Mouse (Mus musculus): ENCODE measurements around the gene Csnk2a2. TPM values are rescaled to one million over a fixed set of nuclear protein-coding genes. Genes with fewer than 3 reads are reported as not detected.
A peak's percentile ranks its signal among the peaks of the same experiment; 100 is the strongest.

The Csnk2a2 gene
- 7.4 and 11.5 TPM in 2 replicates for polyA plus RNA-seq (2016; fragmentation: Nextera tagmentation; extraction: Ambion mirVana)

DNA sequence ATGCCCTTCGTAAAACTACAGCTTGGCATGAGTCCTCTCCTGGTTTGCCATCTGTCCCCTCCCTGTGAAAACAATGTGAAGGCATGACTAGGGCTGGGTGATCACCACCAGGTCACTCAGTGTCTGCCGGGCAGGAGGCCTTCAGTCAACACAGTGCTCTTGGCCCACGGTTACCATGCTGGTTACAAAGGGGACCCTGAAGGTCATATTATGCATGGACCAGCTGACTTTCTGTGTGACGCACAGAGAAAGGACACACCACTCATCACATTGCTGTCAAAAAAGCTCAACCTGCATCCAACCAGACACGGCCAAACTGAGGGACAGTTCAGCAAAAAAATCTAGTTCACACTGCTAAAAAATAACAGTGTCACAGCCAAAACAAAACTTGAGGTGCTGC lies at the start of gene Csnk2a2:
Csnk2a2 (minus strand) TSS at position 34 of the 400 bp plus-strand sequence.
- Histone ChIP-seq H3K4me3 (peak within 1 kb of the TSS; percentile 97), H3K4me1 (peaks cover 11% of the 10 kb centered on the region; the same call in 1 of the 2 replicates), H3K9me3 (no peaks in the 10 kb centered on the region), H3K27ac (peak within 1 kb of the TSS; percentile 96), H3K36me3 (peaks cover 22% of the 10 kb centered on the region), H3K27me3 (ENCODE audit: insufficient read depth, poor library complexity, severe bottlenecking) (no peaks in the 10 kb centered on the region)
- WGBS, result 78% methylated on average over 5 of the region's 5 CpGs
- no peak for DNase-seq (ENCODE audit: low spot score)

DNA sequence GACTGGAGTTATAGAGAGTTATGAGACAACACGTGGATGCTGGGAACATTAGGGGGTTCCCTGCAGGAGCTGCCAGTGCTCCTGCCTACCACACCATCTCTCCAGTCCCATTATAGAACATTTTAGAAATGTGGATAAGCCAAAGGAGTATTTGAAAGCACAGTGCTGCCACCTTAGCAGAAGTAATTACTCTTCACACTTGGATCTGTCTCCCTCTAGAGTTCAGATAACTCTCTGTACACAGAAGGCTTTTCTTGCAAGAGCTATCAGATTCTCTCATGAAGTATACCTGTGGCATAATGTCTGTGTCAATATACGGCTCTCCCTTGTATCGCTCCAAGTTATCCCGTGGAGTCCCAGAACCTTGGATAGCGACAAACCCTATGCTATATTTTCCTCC lies 49.6 kb upstream of the Csnk2a2 start:
- Histone ChIP-seq H3K9me3 (no peaks in the 10 kb centered on the region), H3K4me1 (no peaks in the 10 kb centered on the region), H3K27ac (no peak overlapping the region), H3K4me3 (no peak overlapping the region), H3K36me3 (no peaks in the 10 kb centered on the region), H3K27me3 (ENCODE audit: insufficient read depth, poor library complexity, severe bottlenecking) (no peaks in the 10 kb centered on the region)
- WGBS, result 80% methylated on average over 5 of the region's 5 CpGs
- no peak for DNase-seq (ENCODE audit: low spot score)

DNA sequence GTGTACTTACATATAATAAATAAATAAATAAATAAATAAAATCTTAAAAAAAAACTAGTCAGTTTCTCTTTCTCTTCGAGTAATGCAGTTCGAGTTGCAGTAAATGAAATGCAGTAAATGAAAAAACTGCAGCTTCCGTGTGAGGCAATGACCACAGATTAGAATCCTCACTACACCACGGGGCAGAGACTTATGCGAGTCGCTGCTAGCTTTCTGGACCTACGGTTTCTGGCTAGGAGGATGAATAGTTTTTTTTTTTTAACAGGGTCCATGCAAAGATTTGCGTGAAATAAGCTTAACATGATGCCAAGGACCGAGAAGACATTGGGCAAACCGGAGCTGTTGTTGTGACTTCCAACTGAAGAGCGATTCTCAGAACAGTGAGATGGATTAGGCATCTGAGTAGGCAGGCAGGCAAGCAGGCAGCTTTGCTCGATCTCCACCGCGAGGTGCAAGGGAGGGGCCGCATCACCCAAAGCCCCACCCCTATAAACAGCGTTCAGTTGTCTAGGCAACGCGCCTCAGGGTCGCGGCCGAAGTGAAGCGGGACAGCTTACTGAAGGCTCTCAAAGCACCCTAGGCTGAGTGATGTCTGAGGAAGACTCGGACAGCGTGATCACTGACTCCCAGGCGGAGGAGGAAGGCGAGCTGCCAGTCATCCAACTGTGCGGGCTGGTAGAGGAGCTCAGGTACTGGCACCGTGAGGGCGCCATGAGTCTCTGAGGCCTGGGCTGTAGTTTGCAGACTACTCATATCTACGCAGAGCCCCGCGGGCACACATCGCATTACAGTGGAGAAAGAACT lies 43.9 kb upstream of the Csnk2a2 start, which contains the start of gene Ccdc113:
Ccdc113 (plus strand) TSS at position 502 of the 804 bp plus-strand sequence.
- Histone ChIP-seq H3K9me3 (no peaks in the 10 kb centered on the region), H3K4me1 (peaks cover 6% of the 10 kb centered on the region), H3K36me3 (no peaks in the 10 kb centered on the region), H3K27me3 (ENCODE audit: insufficient read depth, poor library complexity, severe bottlenecking) (no peaks in the 10 kb centered on the region), H3K4me3 (peak within 1 kb of the TSS; percentile 62), H3K27ac (peak within 1 kb of the TSS; percentile 75)
- WGBS, result 8% methylated on average over 33 of the region's 33 CpGs
- DNase-seq (ENCODE audit: low spot score), result peak; percentile 92

GRCm38 (mm10) chr8:95532206-95532605 lies 42.4 kb upstream of the Csnk2a2 start:
- H3K27me3 ChIP-seq (ENCODE audit: insufficient read depth, poor library complexity, severe bottlenecking), result no peaks in the 10 kb centered on the region
- no peak for DNase-seq (ENCODE audit: low spot score)
- H3K36me3 ChIP-seq, result no peaks in the 10 kb centered on the region
- peaks cover 6% of the 10 kb centered on the region for H3K4me1 ChIP-seq
- 59% methylated on average over 4 of the region's 4 CpGs for WGBS
- H3K9me3 ChIP-seq, result no peaks in the 10 kb centered on the region
- no peak overlapping the region for H3K27ac ChIP-seq
- no peak overlapping the region for H3K4me3 ChIP-seq

DNA sequence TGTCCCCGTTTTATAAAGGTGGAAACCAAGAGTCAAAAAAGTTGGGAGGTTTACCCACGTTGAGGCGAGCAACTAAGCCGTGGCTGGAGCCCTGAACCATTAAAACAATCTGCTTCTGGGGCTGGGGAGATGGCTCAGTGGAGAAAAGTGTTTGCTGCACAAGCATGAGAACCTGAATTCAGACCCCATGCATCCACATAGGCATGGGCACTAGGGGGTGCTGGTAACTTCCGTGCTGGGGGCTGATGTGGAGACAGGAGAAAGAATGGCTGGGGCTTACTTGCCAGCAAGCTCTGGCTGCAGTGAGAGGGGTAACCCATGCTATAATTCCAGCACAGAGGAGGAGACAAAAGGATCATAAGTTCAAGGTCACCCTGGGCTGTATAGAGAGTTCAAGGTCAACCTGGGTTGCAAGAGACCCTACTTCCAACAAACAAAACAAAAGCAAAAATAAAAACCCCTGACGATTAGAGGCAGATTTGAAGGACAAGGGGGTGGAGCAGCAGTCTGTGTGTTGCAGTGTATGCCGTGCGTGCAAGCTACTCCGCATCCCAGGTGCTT lies 39.0 kb upstream of the Csnk2a2 start:
- H3K9me3 ChIP-seq, result no peaks in the 10 kb centered on the region
- H3K27ac ChIP-seq, result peak overlapping the region; percentile 32; the same call in 1 of the 2 replicates
- H3K27me3 ChIP-seq (ENCODE audit: insufficient read depth, poor library complexity, severe bottlenecking), result no peaks in the 10 kb centered on the region
- no peaks in the 10 kb centered on the region for H3K36me3 ChIP-seq
- 62% methylated on average over 9 of the region's 9 CpGs for WGBS
- DNase-seq (ENCODE audit: low spot score), result no peak
- peaks cover under 1% of the 10 kb centered on the region for H3K4me1 ChIP-seq
- no peak overlapping the region for H3K4me3 ChIP-seq

DNA sequence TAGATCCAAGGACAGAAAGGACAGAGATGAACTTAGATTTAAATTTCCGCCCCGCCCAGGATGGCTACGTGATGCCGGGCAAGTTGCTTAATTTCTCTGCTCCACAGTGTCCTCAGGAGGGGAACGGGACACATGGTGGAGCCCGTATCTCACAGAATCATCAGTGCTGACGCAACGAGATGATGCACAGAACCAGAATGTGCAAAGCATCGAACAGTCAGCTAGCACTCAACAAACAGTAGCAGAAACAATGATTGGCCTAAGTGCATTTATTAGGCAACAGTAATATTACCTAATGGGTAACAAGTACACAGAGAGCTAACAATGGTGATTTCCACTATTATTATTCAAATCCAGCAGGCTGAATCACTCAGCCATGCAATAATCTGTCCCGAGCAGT lies 38.4 kb upstream of the Csnk2a2 start:
- WGBS, result 85% methylated on average over 10 of the region's 10 CpGs

DNA sequence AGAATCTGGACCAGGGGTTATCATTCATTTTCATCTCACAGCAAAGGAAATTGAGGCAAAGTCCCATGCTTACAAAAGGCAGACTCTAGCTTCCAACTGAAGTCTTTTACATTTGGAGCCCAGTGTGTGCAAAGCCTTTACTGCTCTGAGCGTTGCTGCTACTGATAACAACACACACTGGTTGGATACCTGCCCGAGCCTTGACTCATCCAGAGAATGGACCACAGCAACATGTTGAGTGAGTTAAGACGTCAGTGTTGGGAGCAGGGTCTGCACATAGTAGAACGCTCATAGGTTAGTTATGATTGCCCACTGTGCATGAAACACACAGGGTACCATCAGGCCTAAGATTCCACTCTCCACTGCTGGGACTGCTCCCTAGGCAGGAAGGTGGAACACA lies 34.2 kb upstream of the Csnk2a2 start:
- Histone ChIP-seq H3K27ac (no peak overlapping the region), H3K9me3 (no peaks in the 10 kb centered on the region), H3K4me1 (no peaks in the 10 kb centered on the region), H3K36me3 (no peaks in the 10 kb centered on the region), H3K4me3 (no peak overlapping the region), H3K27me3 (ENCODE audit: insufficient read depth, poor library complexity, severe bottlenecking) (no peaks in the 10 kb centered on the region)
- 81% methylated on average over 4 of the region's 4 CpGs for WGBS
- no peak for DNase-seq (ENCODE audit: low spot score)

More for the DNA sequence above, 38.4 kb upstream of the Csnk2a2 start:
- no peaks in the 10 kb centered on the region for H3K27me3 ChIP-seq (ENCODE audit: insufficient read depth, poor library complexity, severe bottlenecking)
- H3K36me3 ChIP-seq, result no peaks in the 10 kb centered on the region
- H3K4me3 ChIP-seq, result no peak overlapping the region
- no peak overlapping the region for H3K27ac ChIP-seq
- DNase-seq (ENCODE audit: low spot score), result no peak
- no peaks in the 10 kb centered on the region for H3K4me1 ChIP-seq
- no peaks in the 10 kb centered on the region for H3K9me3 ChIP-seq

GRCm38 (mm10) chr8:95516928-95517327 lies 27.1 kb upstream of the Csnk2a2 start:
- Histone ChIP-seq H3K27me3 (ENCODE audit: insufficient read depth, poor library complexity, severe bottlenecking) (no peaks in the 10 kb centered on the region), H3K27ac (no peak overlapping the region), H3K9me3 (no peaks in the 10 kb centered on the region), H3K36me3 (no peaks in the 10 kb centered on the region), H3K4me3 (no peak overlapping the region), H3K4me1 (no peaks in the 10 kb centered on the region)
- WGBS, result 91% methylated on average over 6 of the region's 6 CpGs
- no peak for DNase-seq (ENCODE audit: low spot score)

DNA sequence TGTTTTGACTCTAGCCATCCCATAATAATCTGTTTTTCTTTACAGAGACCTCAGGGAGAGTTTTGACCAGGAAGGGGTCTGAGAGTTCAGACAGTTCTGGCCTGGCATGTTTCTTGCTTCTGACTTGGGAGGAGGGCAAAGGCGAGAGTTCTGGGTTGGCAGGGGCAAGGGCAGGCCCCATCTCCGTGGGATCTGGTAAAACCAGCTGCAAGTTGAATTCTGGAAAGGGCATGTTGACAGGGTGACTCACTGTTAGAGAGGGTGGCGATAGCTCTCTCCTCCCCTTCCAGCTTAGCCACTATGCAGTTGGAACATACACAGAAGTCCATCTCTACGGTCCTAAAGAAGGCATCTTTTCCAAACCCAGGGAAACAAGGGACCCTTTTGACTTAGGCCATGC lies 23.4 kb upstream of the Csnk2a2 start:
- WGBS, result 64% methylated on average over 4 of the region's 4 CpGs
- Histone ChIP-seq H3K27me3 (ENCODE audit: insufficient read depth, poor library complexity, severe bottlenecking) (no peaks in the 10 kb centered on the region), H3K4me3 (no peak overlapping the region), H3K36me3 (no peaks in the 10 kb centered on the region), H3K4me1 (no peaks in the 10 kb centered on the region), H3K9me3 (no peaks in the 10 kb centered on the region), H3K27ac (no peak overlapping the region)
- DNase-seq (ENCODE audit: low spot score), result no peak

GRCm38 (mm10) chr8:95512257-95512656 lies 22.4 kb upstream of the Csnk2a2 start:
- H3K9me3 ChIP-seq, result no peaks in the 10 kb centered on the region
- no peak for DNase-seq (ENCODE audit: low spot score)
- no peaks in the 10 kb centered on the region for H3K36me3 ChIP-seq
- no peaks in the 10 kb centered on the region for H3K4me1 ChIP-seq
- H3K27me3 ChIP-seq (ENCODE audit: insufficient read depth, poor library complexity, severe bottlenecking), result no peaks in the 10 kb centered on the region
- 75% methylated on average over 4 of the region's 4 CpGs for WGBS
- no peak overlapping the region for H3K4me3 ChIP-seq
- H3K27ac ChIP-seq, result no peak overlapping the region

DNA sequence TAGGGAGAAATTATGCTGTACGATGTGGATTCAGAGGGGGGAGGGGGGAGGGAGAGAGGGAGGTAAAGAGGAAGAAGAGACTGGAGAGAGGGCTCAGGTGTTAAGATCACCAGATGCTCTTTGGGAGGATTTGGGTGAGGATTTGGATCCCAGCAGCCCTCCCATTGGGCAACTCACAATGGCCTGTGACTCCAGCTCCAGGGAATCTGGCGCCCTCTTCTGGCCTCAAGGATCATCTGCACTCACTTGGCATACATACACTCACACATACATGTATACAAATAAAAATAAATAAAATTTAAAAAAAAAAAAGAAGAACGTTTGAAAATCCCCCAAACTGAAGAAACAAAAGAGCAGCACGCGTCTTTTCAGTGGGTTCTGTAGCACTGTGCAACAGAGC lies 16.4 kb upstream of the Csnk2a2 start:
- Histone ChIP-seq H3K36me3 (no peaks in the 10 kb centered on the region), H3K9me3 (no peaks in the 10 kb centered on the region), H3K4me1 (no peaks in the 10 kb centered on the region), H3K4me3 (no peak overlapping the region), H3K27me3 (ENCODE audit: insufficient read depth, poor library complexity, severe bottlenecking) (no peaks in the 10 kb centered on the region), H3K27ac (no peak overlapping the region)
- no peak for DNase-seq (ENCODE audit: low spot score)
- 71% methylated on average over 5 of the region's 5 CpGs for WGBS

GRCm38 (mm10) chr8:95505606-95506005 lies 15.8 kb upstream of the Csnk2a2 start:
- no peaks in the 10 kb centered on the region for H3K4me1 ChIP-seq
- no peak for DNase-seq (ENCODE audit: low spot score)
- H3K27me3 ChIP-seq (ENCODE audit: insufficient read depth, poor library complexity, severe bottlenecking), result no peaks in the 10 kb centered on the region
- no peak overlapping the region for H3K27ac ChIP-seq
- no peaks in the 10 kb centered on the region for H3K9me3 ChIP-seq
- H3K4me3 ChIP-seq, result no peak overlapping the region
- no peaks in the 10 kb centered on the region for H3K36me3 ChIP-seq
- 71% methylated on average over 3 of the region's 3 CpGs for WGBS

GRCm38 (mm10) chr8:95504835-95505234 lies 15.0 kb upstream of the Csnk2a2 start:
- H3K27ac ChIP-seq, result no peak overlapping the region
- no peaks in the 10 kb centered on the region for H3K36me3 ChIP-seq
- no peaks in the 10 kb centered on the region for H3K9me3 ChIP-seq
- no peaks in the 10 kb centered on the region for H3K27me3 ChIP-seq (ENCODE audit: insufficient read depth, poor library complexity, severe bottlenecking)
- no peak overlapping the region for H3K4me3 ChIP-seq
- WGBS, result 71% methylated on average over 5 of the region's 5 CpGs
- no peak for DNase-seq (ENCODE audit: low spot score)
- H3K4me1 ChIP-seq, result no peaks in the 10 kb centered on the region

Data from heart, embryonic 10.5 days (tissue).